Mouse (Mus musculus) lung, postnatal 25 days (tissue): Measurements from ENCODE around the gene Trappc3l.

ENCODE experiments used
- DNase-seq: peaks from one replicate; pipeline ENCODE4 v3.0.0; 2022; ENCODE audit warnings: low spot score

The Trappc3l gene

GRCm38 (mm10) chr10:34095147-34095546 lies 57.8 kb downstream of the Trappc3l start:
- no peak for DNase-seq

GRCm38 (mm10) chr10:34095964-34096363 lies 58.6 kb downstream of the Trappc3l start:
- no peak for DNase-seq

DNA sequence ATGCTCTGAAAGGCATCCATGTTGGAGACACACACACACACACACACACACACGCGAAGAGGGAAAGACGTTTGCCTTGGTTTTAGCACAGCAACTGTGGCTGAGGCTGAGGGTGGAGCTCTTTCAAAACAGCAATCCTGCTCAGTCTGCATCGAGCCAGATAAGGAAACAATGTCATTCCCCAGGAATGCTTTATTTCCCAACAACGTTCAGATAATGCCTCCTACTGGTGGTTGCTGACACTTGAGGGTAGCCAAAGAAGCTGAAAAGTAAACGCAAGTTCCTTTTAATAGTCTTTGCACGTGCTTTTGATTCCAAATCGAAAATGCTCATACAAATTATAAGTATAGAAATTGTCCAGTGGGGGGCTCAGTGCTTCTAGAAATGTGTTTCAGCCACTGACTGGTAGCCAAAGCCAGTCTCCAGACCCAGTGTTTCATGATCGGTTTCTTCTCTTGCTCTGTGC lies 59.1 kb downstream of the Trappc3l start, which contains the start of gene Calhm5:
Gene Calhm5 (minus strand): TSS at position 102 of the 466 bp plus-strand sequence.
- DNase-seq: peak; percentile 81

GRCm38 (mm10) chr10:34110863-34111465 lies 73.6 kb downstream of the Trappc3l start:
- no peak for DNase-seq

- no peak for DNase-seq
These were observed 74.8 kb downstream of the Trappc3l start for GRCm38 (mm10) chr10:34111964-34112738.

GRCm38 (mm10) chr10:34117131-34117530 lies 79.7 kb downstream of the Trappc3l start:
- DNase-seq: no peak

- DNase-seq: no peak
These were observed 80.4 kb downstream of the Trappc3l start for GRCm38 (mm10) chr10:34117770-34118169.

DNA sequence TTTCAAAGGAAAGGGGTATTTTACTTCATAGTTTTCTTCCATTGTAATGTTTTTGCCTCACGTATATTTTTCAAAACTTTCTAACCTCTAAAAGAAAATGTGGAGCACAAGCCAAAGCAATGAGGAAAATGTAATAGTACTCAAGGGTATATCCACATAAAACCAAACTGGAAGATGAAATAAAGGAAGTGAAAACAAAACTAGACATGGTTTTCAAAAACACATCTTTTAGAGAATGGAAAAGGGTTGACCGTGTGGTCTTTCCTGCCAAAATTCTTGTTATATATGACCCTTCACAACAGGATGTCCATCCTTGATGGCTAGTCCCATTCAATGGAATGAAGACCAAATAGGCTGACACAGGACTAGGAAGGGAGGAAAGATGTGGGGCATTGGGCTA lies 81.0 kb downstream of the Trappc3l start:
- DNase-seq: no peak

GRCm38 (mm10) chr10:34127392-34128378 lies 90.3 kb downstream of the Trappc3l start, which contains the start of gene Calhm6:
Calhm6 (minus strand) TSS chr10:34127984.
- DNase-seq: peak; percentile 5

- peak; percentile 52 for DNase-seq
These were observed 91.0 kb downstream of the Trappc3l start for GRCm38 (mm10) chr10:34128391-34128790.

- peak; percentile 33 for DNase-seq
These were observed 94.0 kb downstream of the Trappc3l start for GRCm38 (mm10) chr10:34131356-34131755.

DNA sequence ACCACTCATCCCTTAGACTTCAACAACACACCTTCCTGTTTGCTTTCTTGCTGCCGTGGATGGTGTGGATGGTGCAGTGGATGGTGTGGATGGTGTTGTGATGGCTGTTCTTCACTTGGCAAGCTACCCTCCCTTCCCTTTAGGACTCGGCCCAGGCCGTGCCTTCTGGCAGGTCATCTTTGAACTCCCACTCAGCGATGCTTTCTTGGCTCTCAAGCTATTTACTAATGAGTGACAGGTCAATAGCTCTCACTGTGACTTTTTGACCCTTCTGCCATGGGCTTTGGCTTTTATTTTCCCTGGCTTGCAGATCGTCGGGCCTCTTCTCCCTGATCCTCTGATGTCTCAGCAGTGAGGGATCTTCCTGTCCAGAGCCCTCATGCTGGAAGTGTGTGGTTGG lies 99.0 kb downstream of the Trappc3l start:
- DNase-seq: no peak

GRCm38 (mm10) chr10:34138027-34138426 lies 100.6 kb downstream of the Trappc3l start:
- DNase-seq: no peak

- DNase-seq: peak; percentile 14
These were observed 102.4 kb downstream of the Trappc3l start for GRCm38 (mm10) chr10:34139768-34140167.

DNA sequence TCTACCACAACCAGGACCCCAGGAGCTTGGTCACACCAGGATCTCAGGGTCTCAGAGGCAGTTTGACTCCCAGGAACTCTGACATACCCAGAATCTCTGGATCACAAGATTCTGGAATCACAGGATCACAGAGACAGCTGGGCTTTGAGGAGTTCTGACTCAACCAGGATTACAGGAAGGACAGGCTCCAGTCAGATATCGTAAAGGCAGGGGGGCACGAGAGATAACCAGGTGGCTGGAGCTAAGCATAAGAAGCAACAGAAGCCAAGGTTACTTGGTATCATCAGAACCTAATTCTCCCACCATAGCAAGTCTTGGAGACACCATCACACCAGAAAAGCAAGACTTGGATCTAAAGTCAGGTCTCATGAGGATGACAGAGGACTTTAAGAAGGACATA lies 104.3 kb downstream of the Trappc3l start:
- DNase-seq: no peak

- DNase-seq: no peak
These were observed 112.4 kb downstream of the Trappc3l start for GRCm38 (mm10) chr10:34149772-34150171.

- no peak for DNase-seq
These were observed 113.1 kb downstream of the Trappc3l start for GRCm38 (mm10) chr10:34150454-34150853.

DNA sequence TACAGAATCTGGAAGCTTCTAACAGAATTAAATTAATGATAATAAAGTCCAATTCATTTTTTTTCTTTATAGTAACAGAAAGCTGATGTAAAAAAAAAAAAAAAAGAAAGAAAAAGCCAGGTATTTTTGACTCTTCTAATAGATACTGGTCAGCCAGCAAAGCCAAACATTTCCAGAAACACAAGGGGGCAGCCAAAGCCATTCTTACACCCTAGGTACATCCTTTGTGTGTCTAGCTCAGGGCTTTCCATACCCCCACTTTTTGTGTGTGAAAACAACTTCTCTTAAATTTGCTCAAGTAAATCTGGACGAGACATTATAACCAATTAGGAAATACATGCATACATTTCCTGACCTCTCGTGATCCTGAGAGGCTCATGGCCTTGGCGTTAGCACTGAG lies 114.4 kb downstream of the Trappc3l start:
- DNase-seq: peak; percentile 13

DNA sequence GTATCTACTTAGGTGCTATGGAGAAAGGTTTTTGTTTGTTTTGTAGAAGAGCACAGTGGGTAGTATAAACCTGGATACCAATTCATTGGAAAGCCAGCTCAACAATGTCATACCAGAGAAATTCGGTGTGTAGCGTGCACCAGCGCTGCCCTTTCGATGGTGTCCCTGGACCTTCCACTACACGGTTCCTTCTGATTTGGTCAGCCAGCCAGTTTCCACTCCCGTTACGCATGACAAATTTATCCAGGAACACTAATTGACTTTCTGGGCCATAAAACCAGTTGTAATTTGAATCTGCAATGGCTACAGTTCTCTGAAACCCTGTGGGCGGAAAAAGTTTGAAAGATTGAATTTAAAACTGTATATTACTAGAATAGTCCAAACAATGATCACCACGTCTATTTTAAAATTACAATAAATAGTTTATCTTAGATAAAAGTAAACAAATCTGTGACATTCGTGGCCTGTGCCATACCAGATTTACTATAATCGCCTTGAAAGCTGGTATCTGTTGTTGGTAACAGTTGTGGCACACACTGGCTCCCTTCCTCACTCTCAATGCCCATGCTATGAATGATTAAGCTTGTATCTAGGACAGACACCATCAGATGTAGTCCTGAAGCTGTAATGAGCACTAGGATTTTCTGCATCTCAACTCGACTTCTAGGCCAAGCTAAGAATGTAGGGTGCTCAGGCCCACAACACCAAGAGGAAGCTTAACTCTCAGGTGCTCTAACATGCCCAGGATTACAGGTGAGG lies 118.6 kb downstream of the Trappc3l start:
- DNase-seq: no peak
